Mouse (Mus musculus) olfactory bulb, adult 2 months (tissue): ENCODE measurements at regions not wholly inside any gene's neighbourhood (a gene's known extent, or its start where the extent isn't known, plus 50 kb on each side); places are given as distances from the start of the nearest gene placed in this dataset.

Experiments used
- H3K27ac ChIP-seq: fragments of 200-500 bp; 2 replicates; pipeline ENCODE4 v1.5.1; 2012; ENCODE audit warnings: low read depth, low read length; ENCODE audit not compliant: insufficient read depth
- H3K4me1 ChIP-seq: fragments of 200-500 bp; 2 replicates; pipeline ENCODE4 v1.6.1; 2012; ENCODE audit warnings: low read length; ENCODE audit not compliant: control insufficient read depth, insufficient read depth
- H3K4me3 ChIP-seq: fragments of 200-500 bp; 2 replicates; pipeline ENCODE4 v1.5.1; 2012; ENCODE audit warnings: mild to moderate bottlenecking, low read depth, low read length, moderate library complexity; ENCODE audit not compliant: insufficient read depth
- CTCF ChIP-seq: fragments of 200-500 bp; IDR thresholded peaks from 2 replicates; pipeline ENCODE4 v1.5.1; 2012; ENCODE audit warnings: low read depth, mild to moderate bottlenecking, low read length, moderate library complexity; ENCODE audit not compliant: insufficient read depth
- POLR2A ChIP-seq: fragments of 200-500 bp; IDR thresholded peaks from 2 replicates; pipeline ENCODE4 v1.6.1; 2012; ENCODE audit warnings: mild to moderate bottlenecking, low read depth, low read length, moderate library complexity; ENCODE audit not compliant: insufficient read depth
- WGBS: fragments of 180-500 bp; shearing (Covaris S2); methylation state at CpG from one replicate; pipeline ENCODE4 v1.1.7; 2018; 5-methylcytosine and 5-hydroxymethylcytosine counted together

DNA sequence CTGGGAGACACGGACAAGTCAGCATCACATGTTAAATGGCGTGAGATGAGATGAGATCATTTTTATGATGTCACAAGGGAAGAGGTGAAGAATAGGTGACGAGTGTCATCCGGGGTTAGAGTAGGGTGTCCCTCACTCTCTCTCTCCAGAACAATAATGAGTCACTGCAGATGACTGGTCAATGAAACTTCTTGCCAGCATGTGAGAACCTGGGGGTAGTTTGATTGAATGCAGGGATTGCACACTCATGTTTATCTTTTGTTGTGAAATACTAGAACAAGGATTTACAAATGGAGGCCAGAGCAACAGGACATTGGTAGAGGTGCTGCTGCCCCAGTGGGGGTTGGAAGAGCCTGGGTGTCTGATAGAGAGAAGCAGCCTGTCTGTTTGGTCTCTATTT is 393.7 kb downstream of the Med10 start:
- Histone ChIP-seq H3K4me3 (no peak overlapping the region), H3K27ac (no peak overlapping the region), H3K4me1 (peaks cover 11% of the 10 kb centered on the region)
- no peak for TF ChIP-seq CTCF
- 92% methylated on average over 4 of the region's 4 CpGs for WGBS

DNA sequence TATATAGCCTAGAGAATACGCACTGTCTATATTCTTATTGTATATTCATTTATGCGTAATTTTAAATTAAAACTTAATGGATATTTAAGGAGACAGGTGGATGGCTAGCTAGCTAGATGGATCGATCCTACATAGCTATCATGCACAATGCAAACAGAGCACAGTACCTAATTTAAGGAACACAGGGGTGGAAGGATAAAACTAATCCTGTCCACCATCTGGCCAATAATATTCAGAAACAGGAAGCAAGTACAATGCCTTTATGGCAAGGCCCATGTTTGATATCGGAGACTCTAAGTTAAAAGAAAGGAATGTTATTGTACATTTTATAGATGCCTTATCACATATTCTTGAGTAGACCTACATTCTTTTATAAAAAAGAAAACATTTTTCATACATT is 396.4 kb downstream of the Med10 start:
- WGBS, result 88% methylated on average over 4 of the region's 4 CpGs
- Histone ChIP-seq H3K4me1 (peaks cover 2% of the 10 kb centered on the region), H3K4me3 (no peak overlapping the region)

DNA sequence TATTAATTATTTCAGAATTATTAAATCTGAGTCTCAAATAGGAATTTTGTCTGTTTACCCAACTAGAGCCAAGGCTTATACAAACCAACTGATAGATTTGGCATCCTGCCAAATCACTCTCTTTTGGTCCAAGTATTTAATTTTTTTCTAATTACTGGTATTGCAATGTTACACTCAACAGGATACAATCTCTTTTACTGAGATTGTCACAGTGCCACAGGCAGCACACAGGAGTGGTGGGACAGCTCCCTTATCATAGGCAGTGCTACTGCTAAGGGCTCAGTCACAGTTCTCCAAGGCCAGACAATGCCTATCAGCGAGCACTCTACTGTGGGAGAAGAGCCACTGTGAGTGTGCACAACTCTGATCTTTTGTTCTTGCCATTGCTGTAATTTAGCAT is 396.9 kb downstream of the Med10 start:
- H3K27ac ChIP-seq, result no peak overlapping the region
- H3K4me1 ChIP-seq, result peaks cover 1% of the 10 kb centered on the region
- TF ChIP-seq CTCF (no peak), POLR2A (no peak)
- H3K4me3 ChIP-seq, result no peak overlapping the region
- WGBS, result 69% methylated on average over 1 of the region's 1 CpGs

More for the DNA sequence above, 396.4 kb downstream of the Med10 start:
- no peak overlapping the region for H3K27ac ChIP-seq
- TF ChIP-seq CTCF (no peak), POLR2A (no peak)

DNA sequence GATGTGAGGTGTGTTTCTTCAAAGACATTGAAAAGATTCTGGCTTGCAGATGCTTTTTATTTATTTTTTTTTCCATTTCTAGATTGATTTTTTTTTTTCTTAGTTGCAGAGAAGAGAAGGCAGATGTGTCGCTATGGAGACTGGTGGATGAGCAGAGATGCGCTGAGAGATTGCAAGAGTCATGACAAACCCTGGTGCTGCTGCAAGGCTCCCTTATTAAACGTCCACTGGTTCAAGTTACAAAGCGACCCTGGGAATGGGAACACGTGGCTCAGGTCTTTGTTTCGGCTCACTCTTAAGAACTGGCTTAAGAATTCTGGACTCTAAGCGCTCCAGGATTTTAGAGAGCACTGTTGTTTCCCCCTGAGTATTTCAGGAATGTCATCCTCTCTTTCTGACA is 403.1 kb downstream of the Med10 start:
- no peak overlapping the region for H3K27ac ChIP-seq
- no peak for TF ChIP-seq POLR2A
- TF ChIP-seq CTCF, result no peak
- H3K4me3 ChIP-seq, result no peak overlapping the region
- H3K4me1 ChIP-seq, result no peaks in the 10 kb centered on the region
- WGBS, result 34% methylated on average over 7 of the region's 7 CpGs

DNA sequence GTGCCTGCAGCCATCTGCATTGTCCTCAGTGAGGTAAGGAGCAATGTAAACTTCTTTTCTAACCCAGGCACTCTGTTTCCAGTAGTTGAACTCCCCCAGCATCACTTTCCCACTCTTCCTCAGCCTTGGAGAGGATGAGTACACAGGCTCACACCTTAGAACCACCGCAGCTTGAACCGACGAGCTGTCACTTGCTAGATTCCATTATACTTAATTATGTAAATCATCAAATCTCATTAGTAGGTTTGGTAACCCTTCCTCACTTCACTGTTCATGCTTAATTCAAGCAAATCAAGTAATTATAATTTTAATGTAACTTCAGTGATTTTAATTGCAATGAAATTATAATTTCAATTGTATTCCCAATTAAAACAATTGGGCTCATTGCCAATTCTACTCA is 408.0 kb downstream of the Med10 start:
- no peak overlapping the region for H3K27ac ChIP-seq
- TF ChIP-seq POLR2A, result no peak
- TF ChIP-seq CTCF, result no peak
- WGBS, result 52% methylated on average over 3 of the region's 3 CpGs
- H3K4me1 ChIP-seq, result no peaks in the 10 kb centered on the region
- H3K4me3 ChIP-seq, result no peak overlapping the region

DNA sequence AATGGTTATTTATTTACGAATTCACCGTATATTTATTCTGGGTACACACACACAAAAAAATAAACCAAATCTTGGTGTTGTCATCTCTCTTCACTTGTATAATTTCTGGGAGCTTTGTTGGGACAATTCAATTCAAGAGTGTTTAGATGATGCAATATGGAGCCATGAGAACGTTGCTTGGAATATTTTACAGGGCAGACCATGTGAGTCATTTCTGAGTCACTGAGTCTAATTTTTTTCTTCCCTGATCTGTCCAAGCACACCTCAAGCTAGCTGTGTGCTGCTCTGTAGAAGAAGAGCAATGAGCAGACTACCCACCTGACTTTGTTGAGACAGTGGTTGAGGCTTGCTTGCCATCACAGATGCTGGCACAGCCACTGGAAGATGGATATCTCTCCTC is 410.8 kb downstream of the Med10 start:
- Histone ChIP-seq H3K27ac (no peak overlapping the region), H3K4me1 (peaks cover 3% of the 10 kb centered on the region), H3K4me3 (no peak overlapping the region)
- 82% methylated on average over 3 of the region's 3 CpGs for WGBS
- TF ChIP-seq CTCF (no peak), POLR2A (no peak)

DNA sequence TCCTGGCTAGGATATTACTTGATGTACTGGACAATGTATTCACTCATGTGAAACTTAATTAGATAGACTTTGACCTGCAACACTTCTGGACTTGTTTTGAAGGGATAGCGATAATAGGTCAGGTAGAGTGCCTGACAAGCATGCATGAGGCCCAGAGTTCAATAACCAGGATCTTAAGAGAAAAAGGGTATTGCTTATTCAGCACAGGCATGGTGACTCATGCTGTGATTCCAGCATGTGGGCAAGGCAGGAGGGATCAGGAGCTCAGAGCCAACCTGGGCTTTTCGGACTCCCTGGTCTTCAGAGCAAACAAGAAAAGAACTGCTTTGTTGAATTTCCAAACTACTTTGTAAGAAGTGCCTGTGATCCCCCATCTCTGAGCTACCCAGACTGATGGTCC is 411.4 kb downstream of the Med10 start:
- peaks cover 3% of the 10 kb centered on the region for H3K4me1 ChIP-seq
- no peak for TF ChIP-seq CTCF
- no peak for TF ChIP-seq POLR2A
- 77% methylated on average over 2 of the region's 2 CpGs for WGBS
- H3K27ac ChIP-seq, result no peak overlapping the region
- H3K4me3 ChIP-seq, result no peak overlapping the region

DNA sequence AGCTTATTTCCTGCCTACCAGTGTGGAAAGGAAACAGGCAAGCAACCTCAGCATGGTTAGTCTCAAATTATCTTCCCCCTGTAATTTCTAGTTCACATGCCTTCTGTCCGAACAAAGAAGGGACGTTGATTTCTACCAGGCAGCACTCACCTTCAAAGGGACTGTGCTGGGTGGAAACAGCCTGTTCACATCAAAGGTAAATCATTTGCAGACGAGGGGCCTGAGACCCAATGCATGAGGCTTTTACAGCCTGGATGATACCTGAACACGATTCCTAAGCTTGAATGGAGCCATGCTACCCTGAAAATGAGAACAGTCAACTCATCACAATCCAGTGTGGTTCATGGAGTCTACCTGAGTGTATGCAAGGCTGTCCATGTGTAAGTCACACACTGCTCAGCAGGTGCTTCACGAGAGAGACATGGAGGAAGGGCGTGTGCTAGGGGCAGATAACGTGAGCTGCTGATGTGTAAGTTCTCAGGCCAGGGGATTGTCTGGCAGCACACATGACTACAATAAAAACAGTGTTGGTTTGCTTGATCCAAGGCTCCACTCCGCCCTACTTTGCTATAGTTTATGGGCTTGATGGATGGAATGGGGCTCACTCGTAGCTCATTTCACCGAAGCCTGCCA is 411.9 kb downstream of the Med10 start:
- H3K4me1 ChIP-seq, result peaks cover 3% of the 10 kb centered on the region
- H3K4me3 ChIP-seq, result no peak overlapping the region
- no peak for TF ChIP-seq POLR2A
- no peak for TF ChIP-seq CTCF
- WGBS, result 87% methylated on average over 10 of the region's 10 CpGs
- H3K27ac ChIP-seq, result no peak overlapping the region

DNA sequence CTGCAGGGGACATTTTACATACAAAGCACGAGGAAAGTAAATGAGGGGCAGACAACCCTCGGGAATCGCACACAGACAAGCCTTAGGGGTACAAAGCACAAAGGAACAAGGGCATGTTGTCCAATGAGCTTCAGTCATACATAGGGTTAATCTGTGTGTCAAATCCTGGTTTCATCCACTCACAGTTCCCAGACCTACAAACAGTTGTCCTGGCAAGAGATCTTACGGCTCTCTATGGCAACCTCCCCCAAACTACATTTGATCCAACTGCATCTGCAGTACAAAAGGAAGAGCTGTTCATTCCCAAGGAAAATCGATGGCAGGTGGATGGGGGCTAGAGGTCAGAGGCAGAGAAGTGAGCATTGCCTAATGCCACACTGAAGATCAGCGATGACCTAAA is 413.9 kb downstream of the Med10 start:
- Histone ChIP-seq H3K27ac (no peak overlapping the region), H3K4me3 (no peak overlapping the region), H3K4me1 (peaks cover 3% of the 10 kb centered on the region)
- TF ChIP-seq CTCF (no peak), POLR2A (no peak)
- 59% methylated on average over 6 of the region's 6 CpGs for WGBS
